Mouse (Mus musculus): Measurements from ENCODE around the gene Kat7.

Gene Kat7

DNA sequence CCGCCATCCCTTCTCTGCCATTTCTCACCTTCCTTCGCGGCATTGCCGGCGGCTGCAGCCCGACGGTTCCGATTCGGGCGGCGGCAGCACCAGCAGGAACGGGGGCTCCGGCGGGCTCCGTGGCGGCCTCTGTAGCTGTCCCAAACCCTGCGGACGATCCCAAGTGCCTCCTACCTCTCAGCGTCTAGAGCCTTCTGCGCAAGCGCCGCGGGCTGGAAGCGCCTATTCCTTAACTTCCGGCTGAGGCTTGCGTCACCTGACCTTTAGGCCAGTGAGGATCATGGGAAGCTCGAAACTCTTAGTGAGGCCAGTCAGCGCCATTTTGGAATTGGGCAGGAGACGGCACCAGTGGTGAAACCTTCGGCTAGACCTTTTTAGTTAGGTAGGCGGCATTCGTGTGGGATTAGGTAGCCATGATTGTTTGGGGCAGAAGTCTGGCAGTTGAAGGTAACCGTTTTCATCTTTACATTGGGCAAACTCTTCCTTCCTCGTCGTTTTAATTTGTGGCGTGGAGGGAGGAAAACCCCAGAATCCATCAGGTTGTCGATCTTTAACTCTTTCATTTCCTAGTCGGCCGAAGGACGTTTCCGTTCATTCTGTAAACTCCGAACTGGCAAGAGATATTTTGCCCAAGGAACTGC is at the start of gene Kat7:
Gene Kat7, minus strand, starts transcription at position 240 of the 641 bp plus-strand sequence.
- DNase-seq (ENCODE audit: low spot score): peak; percentile 99

DNA sequence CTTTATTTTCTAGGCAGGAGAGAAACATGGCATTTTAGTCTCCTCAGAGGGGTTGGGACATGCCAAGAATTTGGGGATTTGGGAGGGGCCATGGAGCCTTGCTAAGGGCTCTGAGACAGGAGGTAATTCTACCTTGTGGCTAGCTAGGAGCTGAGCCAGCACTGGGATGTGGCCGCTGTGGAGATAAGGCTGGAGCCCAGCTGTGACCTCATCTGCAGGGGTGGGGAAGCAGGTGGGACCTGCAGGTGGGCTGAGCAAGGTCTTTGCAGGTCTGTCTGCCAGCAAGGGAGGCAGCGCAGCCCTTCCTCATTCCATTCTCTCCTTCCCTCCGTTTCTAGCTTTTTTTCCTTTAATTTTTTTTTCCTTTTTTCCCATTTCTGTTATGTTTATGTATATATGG is 48.2 kb upstream of the Kat7 start:
- no peak for DNase-seq (ENCODE audit: low spot score)

DNA sequence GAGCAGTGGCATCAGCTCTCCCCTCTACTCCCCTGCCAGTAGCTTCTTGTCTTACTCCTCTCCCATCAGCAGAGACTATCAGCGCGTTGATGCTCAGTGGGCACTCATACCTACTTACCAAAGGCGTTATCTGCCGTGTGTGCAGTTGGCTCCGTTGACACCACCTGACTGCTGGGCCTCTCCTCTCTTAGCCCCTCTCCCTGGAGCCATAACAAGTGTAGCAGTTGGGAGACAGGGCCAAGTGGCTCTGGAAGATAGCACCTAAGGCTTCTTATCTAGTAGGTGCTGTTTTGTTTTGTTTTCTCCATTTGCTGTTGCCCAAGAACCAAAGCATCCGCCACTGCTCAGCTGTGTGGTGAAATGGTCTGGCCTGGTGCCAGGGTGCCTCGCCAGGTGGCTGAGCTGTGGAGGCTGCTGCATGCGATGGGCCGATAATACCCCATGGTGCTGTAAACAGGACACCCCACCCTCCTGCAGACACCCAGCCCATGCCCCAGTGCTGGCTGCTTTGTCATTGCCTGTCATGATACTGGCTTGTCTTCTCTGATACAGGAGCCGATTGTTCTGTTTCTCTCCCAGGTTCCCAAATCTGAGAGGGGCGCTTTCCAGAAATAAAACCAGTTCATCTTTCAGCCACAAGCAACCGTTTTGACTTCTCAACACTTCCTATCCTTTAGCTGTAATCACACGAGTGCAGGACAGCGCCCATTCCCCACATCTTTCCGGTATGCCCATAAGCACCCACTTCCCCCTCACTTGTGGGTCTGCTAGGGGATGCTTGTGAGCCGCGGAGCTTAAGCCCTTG is 46.6 kb upstream of the Kat7 start:
- no peak for DNase-seq (ENCODE audit: low spot score)

DNA sequence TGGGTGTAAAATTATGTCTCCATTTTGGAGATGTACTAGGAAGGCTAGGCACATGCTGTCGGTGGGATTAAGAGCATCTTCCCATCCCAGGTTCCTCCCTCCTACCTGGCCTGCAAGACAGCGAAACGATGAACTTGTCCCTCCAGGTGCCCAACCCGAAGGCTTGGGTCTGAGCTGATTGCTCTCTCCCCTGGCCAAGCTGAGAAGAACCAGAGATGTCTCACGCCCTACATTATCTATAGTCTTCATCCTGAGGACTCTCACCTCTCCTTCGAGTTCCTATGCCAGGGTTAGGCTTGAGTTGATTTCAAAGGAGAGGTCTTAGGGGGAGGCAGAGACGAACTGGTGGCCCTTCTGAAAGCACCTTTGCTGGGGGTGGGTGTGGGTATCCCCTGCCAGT is 46.0 kb upstream of the Kat7 start:
- DNase-seq (ENCODE audit: low spot score): no peak

DNA sequence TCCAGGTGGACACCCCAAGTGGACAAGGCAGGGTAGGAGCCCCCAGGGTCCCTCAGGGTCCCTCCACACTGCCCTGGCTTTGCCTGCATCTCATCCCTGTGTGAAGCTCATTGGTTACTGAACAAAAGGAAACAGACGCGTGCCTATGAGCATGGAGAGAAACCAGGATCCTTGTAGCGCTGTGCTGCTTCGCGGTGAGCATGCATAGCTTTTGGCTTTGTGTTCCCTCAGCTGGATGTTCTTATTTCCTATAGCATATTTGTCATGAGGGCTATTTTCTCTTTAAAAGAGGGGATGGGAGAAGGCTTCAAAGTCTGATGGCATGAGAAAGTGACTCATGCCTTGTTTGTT is 45.6 kb upstream of the Kat7 start:
- no peak for DNase-seq (ENCODE audit: low spot score)

DNA sequence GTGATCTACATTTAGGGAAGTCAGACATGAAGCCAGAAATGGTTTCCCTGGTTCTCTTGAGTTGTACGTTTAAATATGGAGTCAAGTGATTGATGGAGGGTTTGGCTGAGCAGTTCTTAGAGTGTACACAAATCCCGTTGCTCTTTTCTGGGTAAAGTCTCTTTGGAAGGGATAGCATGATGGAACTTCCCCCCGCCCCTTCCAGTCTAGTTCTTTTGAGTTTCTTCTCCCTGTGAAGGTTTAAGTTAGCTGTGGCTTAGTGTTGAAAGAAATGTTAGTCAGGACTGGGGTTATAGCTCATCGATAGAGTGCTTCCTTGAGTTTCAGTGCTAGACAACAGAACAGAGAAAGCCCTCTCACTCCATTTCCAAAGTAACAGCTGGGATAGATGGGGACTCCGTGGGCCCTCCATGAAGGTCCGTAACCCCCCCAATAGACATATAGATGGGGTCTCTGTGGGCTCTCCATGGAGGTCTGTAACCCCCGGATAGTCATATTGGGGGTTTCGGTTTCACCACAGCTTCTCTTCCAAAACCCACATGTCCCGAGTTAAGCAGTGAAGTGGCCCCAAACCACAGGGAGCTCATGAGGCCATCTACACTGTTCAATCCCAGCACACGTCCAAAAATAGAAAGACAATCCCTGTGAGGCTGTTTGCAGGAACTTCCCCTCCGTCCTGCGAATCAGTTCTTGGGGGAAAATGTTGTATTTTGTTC is 45.1 kb upstream of the Kat7 start:
- no peak for DNase-seq (ENCODE audit: low spot score)

DNA sequence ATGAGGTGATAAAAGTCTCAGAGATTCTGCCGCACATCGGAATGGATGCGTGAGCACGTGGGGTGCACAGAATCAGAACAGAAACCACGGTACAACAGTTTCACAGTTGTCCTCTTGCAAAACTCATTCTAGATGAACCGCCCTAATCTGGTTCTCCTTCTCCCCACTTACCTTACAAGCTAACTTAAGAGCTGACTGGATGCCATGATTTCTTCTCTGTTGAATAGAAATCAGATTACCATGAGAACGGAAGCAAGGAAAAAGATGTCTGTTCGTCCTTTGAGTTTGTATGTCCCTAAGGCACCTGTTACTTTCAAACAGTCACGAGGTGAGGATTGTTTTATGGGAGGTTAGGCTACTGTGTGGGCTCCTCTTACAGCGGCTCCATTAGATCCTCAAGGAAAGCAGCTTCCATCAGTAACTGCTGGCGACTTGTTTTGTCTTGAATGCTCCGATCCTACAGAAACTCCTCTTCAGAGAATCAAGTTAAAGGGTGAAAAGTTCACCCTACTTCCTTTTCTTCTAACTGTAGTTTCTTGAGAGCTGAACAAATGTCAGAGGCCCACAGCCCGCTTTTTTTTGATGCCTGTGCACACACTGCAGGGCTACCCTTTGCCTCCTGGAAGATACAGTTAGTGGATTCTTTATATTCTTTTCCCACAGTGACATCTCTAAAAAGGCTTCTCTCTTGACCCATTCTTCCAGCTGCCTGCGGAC is 44.3 kb upstream of the Kat7 start:
- no peak for DNase-seq (ENCODE audit: low spot score)

DNA sequence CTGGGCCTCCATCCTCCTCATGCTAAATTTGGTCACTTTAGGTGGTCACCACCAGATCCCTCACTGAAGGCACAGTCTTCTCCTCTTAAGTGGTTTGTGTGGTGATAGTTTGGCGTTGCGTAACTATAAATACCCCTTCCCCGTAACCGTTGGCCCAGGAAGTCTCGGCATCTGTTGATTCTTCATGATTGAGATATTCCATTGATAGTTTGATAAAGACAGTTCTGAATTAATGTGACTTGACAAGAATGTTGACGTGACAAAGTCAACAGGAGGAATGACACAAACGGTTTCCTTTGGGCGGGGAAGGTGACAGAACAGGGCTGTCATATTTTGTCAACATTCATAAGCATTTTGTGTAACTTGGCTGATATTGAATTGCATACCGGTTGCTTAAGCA is 43.2 kb upstream of the Kat7 start:
- DNase-seq (ENCODE audit: low spot score): no peak

DNA sequence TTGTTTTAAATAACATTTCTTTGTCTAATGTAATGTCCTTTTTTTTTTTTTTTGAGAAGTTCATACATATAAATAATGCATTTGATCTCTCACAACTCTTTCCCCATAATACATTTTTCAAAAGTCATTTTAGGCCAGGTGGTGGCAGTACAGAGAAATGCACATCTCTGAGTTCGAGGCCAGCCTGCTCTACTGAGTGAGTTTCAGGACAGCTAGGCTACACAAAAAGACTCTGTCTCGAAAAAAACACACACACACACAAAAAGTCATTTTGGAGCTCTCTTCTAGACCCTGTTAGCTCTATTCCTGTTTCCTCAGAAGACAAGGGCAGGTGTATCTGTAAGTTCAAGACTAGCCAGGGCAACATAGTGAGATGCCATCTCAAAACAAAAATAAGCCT is 42.6 kb upstream of the Kat7 start:
- DNase-seq (ENCODE audit: low spot score): no peak

DNA sequence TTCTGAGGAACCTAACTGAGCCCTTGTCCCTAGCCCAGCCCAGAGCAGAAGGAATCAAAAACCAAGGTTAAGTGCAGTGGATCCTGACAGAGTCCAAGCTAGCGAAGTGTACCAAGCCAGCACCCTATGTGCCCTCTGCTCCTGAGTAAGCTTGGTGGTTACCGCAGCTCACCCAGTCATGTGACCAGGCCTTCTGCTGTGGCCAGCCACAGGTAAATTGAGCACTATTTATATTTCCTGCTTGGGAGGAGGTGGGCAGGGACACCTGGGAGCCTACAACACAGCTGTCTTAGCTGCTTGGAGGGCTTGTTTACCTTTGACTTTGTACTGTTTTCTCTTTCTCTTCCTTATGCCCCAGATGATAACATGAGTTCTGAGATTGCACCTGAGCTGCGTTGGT is 40.9 kb upstream of the Kat7 start:
- DNase-seq (ENCODE audit: low spot score): no peak

DNA sequence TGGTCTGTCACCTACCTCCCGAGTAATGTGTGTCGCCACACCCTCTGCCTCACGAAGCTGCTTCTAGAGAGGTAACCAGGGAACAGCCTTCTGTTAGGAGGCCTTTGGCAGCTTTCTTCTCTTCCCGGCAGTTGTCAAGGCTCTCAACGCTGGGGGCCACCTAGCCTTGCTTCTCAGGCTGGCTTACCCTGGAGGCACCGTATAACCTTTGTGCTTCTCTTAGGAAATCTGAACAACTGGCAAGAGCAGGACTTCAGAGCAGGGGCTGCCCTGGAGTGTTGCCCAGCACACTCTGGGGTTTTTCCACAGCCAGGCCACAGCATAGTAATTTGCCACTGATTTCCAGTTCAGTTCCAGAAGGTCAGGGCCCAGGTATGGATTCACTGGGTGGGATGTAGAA is 40.2 kb upstream of the Kat7 start:
- no peak for DNase-seq (ENCODE audit: low spot score)

DNA sequence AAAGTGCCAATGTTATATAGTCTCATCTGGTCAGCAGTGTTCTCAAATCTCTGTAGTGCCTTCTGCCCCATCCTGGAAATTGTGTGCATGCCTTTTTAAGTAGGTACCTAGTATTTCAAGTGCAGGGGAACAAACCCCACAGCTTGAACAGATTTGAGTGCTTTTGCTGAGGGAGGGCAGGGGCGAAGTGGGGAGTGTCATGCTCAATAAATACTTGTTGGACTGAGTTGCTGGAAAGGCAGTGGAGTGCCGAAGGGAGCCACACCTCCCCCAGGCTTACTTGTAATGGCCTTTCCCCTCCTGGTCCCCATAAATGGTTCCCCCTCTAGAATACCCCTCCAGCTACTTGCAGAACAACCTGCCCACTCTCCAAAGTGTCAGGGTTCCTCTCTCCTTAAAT is 34.1 kb upstream of the Kat7 start:
- DNase-seq (ENCODE audit: low spot score): no peak

DNA sequence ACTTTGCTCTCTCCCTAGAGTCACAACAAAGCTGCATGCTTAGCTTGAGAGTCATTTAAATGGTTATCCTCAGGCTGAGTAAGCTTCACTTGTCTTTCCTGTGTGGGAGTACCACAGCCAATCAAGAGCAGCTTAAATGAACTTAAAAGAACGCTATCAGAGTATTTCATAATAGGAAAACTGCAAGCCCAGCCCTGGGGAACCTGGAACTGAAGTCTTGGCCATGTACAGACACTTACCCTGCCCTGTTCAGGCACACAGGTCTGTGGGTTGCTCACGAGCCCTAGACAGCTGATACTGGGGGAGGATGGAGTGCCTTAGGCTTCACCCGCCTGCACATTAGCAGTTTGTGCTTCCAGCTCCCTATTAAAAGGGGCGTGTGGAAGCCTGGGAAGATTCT is 33.1 kb upstream of the Kat7 start:
- DNase-seq (ENCODE audit: low spot score): no peak

DNA sequence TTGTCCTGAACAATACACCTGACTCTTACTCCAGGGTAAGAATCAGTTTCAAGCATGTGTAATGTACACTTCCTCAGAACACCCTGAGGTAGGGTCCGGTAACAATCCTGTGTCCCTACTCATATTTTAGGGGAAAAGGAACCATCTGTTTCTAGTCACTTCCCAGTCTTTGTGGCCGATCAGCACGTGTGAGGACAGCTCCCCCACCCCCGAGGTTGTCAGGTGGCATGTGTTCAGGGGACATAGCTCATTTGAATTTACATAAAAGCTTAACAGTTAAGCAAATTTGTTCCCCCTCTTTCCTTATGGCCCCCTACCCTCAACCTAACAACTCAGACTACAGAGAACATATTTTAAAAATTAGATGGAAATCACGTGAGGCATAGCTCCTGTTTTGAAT is 30.6 kb upstream of the Kat7 start:
- no peak for DNase-seq (ENCODE audit: low spot score)

DNA sequence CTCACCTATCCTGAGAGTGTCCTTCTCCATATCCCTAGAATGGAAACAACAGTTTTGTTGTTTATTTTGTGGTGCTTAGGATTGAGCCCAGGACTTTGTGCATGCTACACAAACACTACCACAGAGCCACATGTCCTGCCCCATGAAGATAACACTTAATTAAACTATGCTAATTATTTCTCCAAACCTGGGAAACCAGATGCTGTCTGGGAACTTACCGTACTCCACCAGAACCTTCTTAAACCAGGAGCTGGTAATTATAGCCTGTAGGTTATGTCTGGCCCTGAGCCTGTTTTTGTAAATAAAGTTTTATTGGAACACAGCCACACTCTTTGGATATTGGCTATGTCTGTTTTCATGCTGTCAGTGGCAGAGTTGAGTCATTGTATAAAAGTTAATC is 30.2 kb upstream of the Kat7 start:
- DNase-seq (ENCODE audit: low spot score): no peak

DNA sequence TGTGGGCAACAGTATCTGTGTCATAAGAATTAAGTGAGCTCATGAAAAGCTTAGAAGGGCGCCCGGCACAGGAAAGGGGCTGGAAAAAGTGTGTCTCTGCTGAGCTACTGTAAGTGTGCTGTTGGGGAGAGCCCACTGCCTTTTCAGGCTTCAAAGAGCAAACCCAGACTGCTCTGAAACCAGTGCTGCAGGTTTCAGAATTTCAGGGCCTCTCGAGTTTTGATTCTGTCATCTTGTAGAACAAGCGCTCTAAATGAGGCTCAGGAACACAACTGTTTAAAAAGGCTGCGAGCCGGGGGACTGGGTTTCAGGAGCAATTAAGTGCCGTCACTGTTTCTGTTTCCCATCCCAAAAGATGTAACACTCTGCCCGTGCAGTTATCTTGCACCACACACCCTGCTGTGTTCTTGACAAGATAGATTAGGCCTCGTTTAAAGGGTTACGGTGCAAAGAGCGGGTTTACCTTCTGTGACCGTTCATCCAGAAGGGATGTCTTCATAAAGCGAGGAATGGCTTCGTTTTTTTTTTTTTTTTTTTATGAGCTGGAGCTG is 29.5 kb upstream of the Kat7 start:
- DNase-seq (ENCODE audit: low spot score): no peak

DNA sequence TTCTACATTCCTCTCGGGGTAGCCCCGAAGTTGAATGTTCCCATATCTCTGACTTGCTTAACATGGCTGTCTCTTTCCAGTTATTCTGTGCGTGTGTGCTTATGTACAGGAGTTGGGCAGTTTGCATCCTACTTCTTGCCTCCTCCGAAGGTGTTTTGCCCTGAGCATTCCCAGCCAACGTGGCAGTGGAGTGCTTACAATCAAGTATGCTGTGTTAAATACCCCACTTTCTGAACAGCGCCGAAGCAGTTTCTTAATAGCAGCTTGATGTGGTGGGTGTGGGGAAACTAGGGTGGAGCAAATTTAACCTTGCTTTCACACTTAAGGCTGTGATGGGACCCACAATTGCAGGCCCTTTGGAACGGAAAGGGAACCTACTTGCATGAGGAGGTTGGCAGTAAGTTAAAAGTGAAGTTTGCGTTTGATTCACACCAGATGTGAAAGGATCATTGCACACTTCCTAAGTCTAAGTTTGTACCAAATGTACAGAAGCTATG is 27.8 kb upstream of the Kat7 start:
- DNase-seq (ENCODE audit: low spot score): no peak

DNA sequence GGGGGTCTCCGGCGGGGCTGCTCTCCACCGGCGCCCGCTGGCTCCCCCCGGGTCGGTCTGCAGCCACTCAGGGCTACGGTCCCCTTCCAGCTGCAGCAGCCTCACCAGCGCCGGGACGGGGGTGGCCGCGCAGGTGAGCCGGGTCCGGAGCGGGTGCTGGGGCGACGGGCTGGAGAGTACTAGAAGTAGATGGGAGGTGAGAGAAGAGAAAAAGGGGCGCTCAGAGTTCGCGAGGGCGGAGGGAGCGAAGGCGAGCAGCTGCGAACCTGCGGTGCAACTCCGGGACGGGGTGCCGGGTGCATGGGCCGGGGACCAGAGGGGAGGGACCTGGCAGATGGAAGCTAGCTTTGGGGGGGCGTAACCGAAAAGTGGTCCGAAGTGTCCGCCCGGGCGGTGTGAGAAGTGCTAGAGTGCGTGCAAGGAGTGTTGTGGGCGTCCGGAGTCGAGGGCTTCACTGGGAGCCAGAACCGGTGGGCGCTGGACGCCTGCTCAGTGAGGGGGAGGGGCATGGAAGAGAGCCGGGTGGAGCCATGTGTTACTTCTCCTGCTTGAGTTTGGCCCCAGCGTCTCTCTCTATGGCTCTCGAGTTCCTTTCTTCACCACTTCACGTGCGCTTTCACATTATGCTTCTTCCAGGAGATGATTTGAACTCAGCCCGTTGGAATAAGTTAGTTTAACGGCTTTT is 27.2 kb upstream of the Kat7 start:
- DNase-seq (ENCODE audit: low spot score): peak; percentile 70

DNA sequence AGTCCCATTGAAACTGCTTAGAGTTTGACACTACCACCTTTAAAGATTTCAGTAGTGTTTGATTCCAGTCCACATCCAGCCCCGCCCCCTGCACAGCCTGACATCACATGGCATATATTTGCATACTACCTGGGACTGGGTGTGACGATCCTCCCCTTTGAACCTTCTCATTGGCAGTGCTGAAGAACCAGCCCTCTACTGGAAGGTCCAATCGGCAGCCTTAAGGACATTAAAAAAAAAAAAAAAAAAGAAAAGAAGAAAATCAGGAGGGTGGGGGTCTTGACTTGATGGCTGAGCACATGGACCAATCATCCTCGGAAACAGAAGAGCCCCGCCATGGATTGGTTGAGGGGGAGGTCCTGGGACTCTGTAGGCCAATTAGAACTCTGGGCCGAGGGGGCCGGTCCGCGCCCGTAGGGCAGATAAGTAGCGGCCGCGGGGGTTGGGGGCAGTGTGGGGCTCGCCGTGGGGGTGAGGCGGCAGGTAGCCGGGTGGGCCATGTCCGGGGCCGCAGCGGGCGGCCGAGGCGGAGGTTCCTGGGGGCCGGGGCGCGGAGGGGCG is 26.6 kb upstream of the Kat7 start, which contains the start of gene Fam117a:
Gene Fam117a, plus strand, starts transcription at position 451 of the 561 bp plus-strand sequence.
- DNase-seq (ENCODE audit: low spot score): peak; percentile 91

DNA sequence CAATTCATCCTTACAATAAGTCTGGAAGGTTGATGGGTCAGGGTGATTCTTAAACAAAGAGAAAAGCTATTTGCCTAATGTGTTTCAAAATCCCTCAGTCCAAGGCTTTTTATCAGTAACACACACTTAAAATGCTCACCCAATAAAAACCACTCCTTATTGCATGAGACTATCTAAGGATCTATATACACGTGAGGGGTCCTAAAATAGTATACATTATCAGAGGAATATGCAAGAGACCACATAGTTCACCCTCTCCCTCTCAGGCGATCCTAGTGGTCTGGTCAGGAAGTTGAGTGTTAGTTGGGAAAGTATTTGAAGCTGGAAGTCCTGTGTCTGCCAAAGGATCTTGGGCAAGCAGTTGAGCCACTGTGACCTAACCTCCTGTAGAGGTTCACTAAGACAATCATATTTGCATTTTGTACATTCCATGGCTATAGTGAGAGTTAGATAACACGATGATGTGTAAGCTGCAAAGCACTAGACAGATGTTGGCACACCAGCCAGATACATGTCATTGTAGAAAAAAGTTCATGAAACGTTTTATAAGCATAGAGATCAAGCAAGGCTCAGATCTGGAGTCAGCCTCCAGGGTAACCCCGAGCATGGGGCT is 24.5 kb upstream of the Kat7 start:
- DNase-seq (ENCODE audit: low spot score): no peak

DNA sequence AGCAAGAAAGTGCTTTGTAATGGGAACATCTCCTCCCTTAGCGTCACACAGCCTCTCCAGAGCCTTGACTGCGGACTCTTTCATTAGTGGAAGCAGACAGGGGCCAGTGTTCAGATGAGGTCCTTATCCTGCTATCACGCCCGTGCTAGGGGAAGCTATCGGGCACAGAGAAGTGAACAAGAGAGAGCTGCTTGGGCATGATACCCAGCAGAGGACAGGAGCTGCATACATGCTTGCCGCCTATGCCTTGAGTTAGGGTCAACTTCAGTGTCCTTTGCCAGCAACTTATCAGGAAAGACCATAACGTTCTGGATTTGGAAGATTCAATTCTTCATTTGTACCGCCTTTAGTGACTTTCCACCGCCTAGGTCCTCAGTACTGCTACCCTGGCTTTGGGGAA is 23.8 kb upstream of the Kat7 start:
- DNase-seq (ENCODE audit: low spot score): no peak
